Mouse (Mus musculus) erythroblast, embryonic 14.5 days (primary cell): ENCODE data around the gene Rcsd1.

ENCODE experiments used
- GATA1 ChIP-seq: IDR thresholded peaks from 2 replicates; pipeline ENCODE4 v1.6.1; 2012; ENCODE audit warnings: low read length, inconsistent platforms, mixed read lengths
- TAL1 ChIP-seq: IDR thresholded peaks from 3 replicates; pipeline ENCODE4 v1.6.1; 2012; ENCODE audit warnings: low read length, inconsistent platforms, mixed read lengths

GRCm38 (mm10) chr1:165687861-165688260 lies 21.7 kb downstream of the Rcsd1 start:
- TF ChIP-seq GATA1 = no peak
- TF ChIP-seq TAL1 = no peak
